Mouse (Mus musculus) brain, embryonic 14.5 days (tissue): ENCODE measurements around the gene Disp1.

Experiments used
- CTCF ChIP-seq: fragments of 200-500 bp; IDR thresholded peaks from 2 replicates; pipeline ENCODE4 v1.5.1; 2012; ENCODE audit warnings: inconsistent platforms, mild to moderate bottlenecking, moderate library complexity, borderline replicate concordance; ENCODE audit not compliant: insufficient read depth, insufficient read length; ENCODE audit errors: extremely low read depth
- POLR2A ChIP-seq: fragments of 200-500 bp; IDR thresholded peaks from 2 replicates; pipeline ENCODE4 v1.6.1; 2012; ENCODE audit warnings: mild to moderate bottlenecking, inconsistent platforms, borderline replicate concordance; ENCODE audit not compliant: poor library complexity, insufficient read depth, insufficient read length, severe bottlenecking; ENCODE audit errors: extremely low read depth

DNA sequence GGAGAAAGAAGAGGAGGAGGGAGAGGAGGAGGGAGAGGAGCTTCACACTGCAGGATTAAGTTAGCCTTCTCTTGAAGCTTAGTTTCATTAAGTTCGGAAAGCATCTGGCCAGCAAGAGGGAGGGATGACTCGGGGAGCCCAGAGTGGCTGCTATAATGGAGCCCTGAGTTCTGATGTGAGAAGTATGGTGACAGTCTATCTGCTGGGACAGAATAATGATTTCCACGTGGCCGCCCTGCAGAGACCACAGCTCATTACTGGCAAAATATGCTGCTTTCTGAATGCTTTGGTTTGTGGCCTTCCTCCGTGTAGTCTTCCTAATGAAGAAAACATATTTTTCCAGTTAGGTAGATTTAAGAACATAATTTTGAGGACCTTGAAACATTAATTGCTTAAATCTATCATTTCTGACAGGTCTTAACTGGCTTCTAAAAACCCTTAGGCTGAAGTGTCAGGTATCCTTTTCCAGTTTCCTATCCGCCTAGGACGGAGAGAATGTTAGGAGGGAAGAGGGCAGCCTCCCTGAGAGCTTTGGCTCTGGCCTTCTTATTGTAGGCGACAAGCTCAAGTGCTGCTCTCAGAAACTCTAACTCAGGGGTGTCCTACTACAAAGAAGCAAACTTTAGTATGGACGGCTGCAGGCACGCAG lies 32.2 kb downstream of the Disp1 start:
- TF ChIP-seq CTCF (no peak), POLR2A (no peak)
